Mouse (Mus musculus): ENCODE measurements around the gene Slit3.

DNA sequence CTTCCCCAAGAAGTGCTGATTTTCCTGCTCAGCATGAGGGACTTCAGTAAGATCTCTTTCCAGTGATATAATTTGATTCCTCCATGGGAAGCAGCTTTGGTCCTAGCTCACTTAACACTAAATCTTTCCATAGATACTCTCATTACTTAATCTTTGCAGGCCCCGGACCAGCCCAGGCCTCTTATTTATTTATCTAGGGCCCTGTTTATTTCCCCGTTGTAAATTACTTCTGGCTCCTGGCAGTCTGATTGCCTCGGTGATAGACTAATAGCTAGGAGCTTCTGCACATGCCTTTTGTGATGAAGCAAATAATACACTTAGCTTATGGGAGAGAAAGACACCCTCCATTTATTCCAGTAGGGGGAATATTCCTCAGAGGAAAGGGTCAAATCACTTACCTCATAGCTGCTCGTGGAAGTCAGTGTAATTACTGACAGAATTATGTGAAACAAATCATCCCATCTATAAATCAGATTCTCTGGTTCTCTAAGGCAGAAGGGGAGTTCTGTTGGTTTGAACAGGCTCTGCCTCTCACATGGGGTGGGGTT is 129.9 kb downstream of the Slit3 start:
- no peak for TF ChIP-seq CTCF (IDR thresholded peaks at IDR 0.05)
- TF ChIP-seq EP300 (IDR thresholded peaks at IDR 0.05) = no peak

Data from lung, postnatal 0 days (tissue).